Mouse (Mus musculus) adrenal gland, adult 8-10 months (tissue): Measurements from ENCODE around the gene Aldh1b1. TPM values are rescaled to one million over a fixed set of nuclear protein-coding genes. Genes with fewer than 3 reads are reported as not detected.
A peak's percentile ranks its signal among the peaks of the same experiment; 100 is the strongest.

Experiments
- DNase-seq: peaks from one replicate; pipeline ENCODE4 v3.0.0; 2022
- total RNA-seq, 4 experiments: library from RNA; stranded (reverse); gene quantifications; 2 replicates each; pipeline ENCODE4 v1.2.4; 2022

Gene Aldh1b1
- total RNA-seq, 4 experiments from 2014 or later, result 39.2 to 46.2 (median 41.9) TPM

GRCm38 (mm10) chr4:45785959-45786358, 12.9 kb upstream of the Aldh1b1 start:
- no peak for DNase-seq

- no peak for DNase-seq
Observed at GRCm38 (mm10) chr4:45786674-45787073, 12.1 kb upstream of the Aldh1b1 start.

- DNase-seq, result no peak
Observed at GRCm38 (mm10) chr4:45788446-45789081, 10.3 kb upstream of the Aldh1b1 start.

- DNase-seq, result no peak
Observed at GRCm38 (mm10) chr4:45789263-45789958, 9.4 kb upstream of the Aldh1b1 start.

- DNase-seq, result no peak
Observed at GRCm38 (mm10) chr4:45790018-45790417, 8.8 kb upstream of the Aldh1b1 start.

GRCm38 (mm10) chr4:45795191-45795811, 3.5 kb upstream of the Aldh1b1 start:
- no peak for DNase-seq

GRCm38 (mm10) chr4:45796760-45797159, 2.1 kb upstream of the Aldh1b1 start:
- DNase-seq, result no peak

GRCm38 (mm10) chr4:45799956-45800537, 1.2 kb downstream of the Aldh1b1 start:
- no peak for DNase-seq

GRCm38 (mm10) chr4:45802900-45803299, 4.1 kb downstream of the Aldh1b1 start:
- DNase-seq, result no peak

GRCm38 (mm10) chr4:45808034-45808433, 9.2 kb downstream of the Aldh1b1 start:
- DNase-seq, result no peak

GRCm38 (mm10) chr4:45811250-45811649, 12.4 kb downstream of the Aldh1b1 start:
- no peak for DNase-seq

GRCm38 (mm10) chr4:45815542-45815941, 16.7 kb downstream of the Aldh1b1 start:
- no peak for DNase-seq

- DNase-seq, result no peak
Observed at GRCm38 (mm10) chr4:45818814-45819207, 20.0 kb downstream of the Aldh1b1 start.

GRCm38 (mm10) chr4:45819208-45819931, 20.5 kb downstream of the Aldh1b1 start:
- DNase-seq, result no peak

- DNase-seq, result peak; percentile 66
Observed at GRCm38 (mm10) chr4:45820074-45820830, 21.4 kb downstream of the Aldh1b1 start.

- DNase-seq, result no peak
Observed at GRCm38 (mm10) chr4:45821995-45822394, 23.2 kb downstream of the Aldh1b1 start.

GRCm38 (mm10) chr4:45822781-45823575, 24.2 kb downstream of the Aldh1b1 start:
- DNase-seq, result no peak

GRCm38 (mm10) chr4:45824049-45824760, 25.4 kb downstream of the Aldh1b1 start:
- DNase-seq, result no peak

GRCm38 (mm10) chr4:45824761-45825556, 26.1 kb downstream of the Aldh1b1 start:
- no peak for DNase-seq
